Mouse (Mus musculus) cerebellum, adult 2 months (tissue): ENCODE results near the gene Ppox. TPM values are rescaled to one million over a fixed set of nuclear protein-coding genes. Genes with fewer than 3 reads are reported as not detected.

ENCODE experiments used
- DNase-seq, 2 experiments: peaks; one replicate each; pipeline ENCODE4 v3.0.0; 2021
- H3K27ac ChIP-seq: fragments of 200-500 bp; 2 replicates; pipeline ENCODE4 v1.5.1; 2012; ENCODE audit warnings: low read length, control low read depth, inconsistent platforms; ENCODE audit not compliant: insufficient read depth
- H3K27me3 ChIP-seq: fragments of 200-500 bp; 2 replicates; pipeline ENCODE4 v1.6.1; 2012; ENCODE audit warnings: inconsistent platforms, mild to moderate bottlenecking, low read length, moderate library complexity; ENCODE audit not compliant: control insufficient read depth, insufficient read depth
- H3K4me1 ChIP-seq: fragments of 200-500 bp; 2 replicates; pipeline ENCODE4 v1.6.1; 2011; ENCODE audit warnings: low read length; ENCODE audit not compliant: control insufficient read depth, insufficient read depth
- H3K4me3 ChIP-seq: fragments of 200-500 bp; replicated peaks from 2 replicates; pipeline ENCODE3; 2011; ENCODE audit warnings: mild to moderate bottlenecking, low read depth, low read length, control low read depth; ENCODE audit not compliant: insufficient read depth
- CTCF ChIP-seq: fragments of 200-500 bp; IDR thresholded peaks from 2 replicates; pipeline ENCODE4 v1.5.1; 2011; ENCODE audit warnings: low read depth, mild to moderate bottlenecking, control low read depth, low read length, moderate library complexity, borderline replicate concordance; ENCODE audit not compliant: insufficient read depth
- POLR2A ChIP-seq: fragments of 200-500 bp; IDR thresholded peaks from 2 replicates; pipeline ENCODE4 v1.6.1; 2011; ENCODE audit warnings: low read length, control low read depth, borderline replicate concordance; ENCODE audit not compliant: insufficient read depth
- WGBS: fragments of 180-500 bp; shearing (Covaris S2); methylation state at CpG from one replicate; pipeline ENCODE4 v1.1.7; 2018; 5-methylcytosine and 5-hydroxymethylcytosine counted together
- polyA plus RNA-seq: library from polyadenylated mRNA; depleted of rRNA; stranded (reverse); fragments of >200 nt; gene quantifications from 2 replicates; pipeline ENCODE4 v1.2.3, GENCODE M21; 2012; rRNA removed

The Ppox gene
- polyA plus RNA-seq, 1 experiment, result 76.9 TPM

- no peak overlapping the region for H3K4me3 ChIP-seq
- WGBS, result 81% methylated on average over 12 of the region's 12 CpGs
- DNase-seq, result no peak
Observed at GRCm38 (mm10) chr1:171232800-171233730, 47.9 kb downstream of the Ppox start.

GRCm38 (mm10) chr1:171232348-171232747 is 48.6 kb downstream of the Ppox start:
- no peaks in the 10 kb centered on the region for H3K4me1 ChIP-seq
- no peaks in the 10 kb centered on the region for H3K27me3 ChIP-seq
- H3K27ac ChIP-seq, result no peak overlapping the region
- 86% methylated on average over 5 of the region's 5 CpGs for WGBS
- no peak overlapping the region for H3K4me3 ChIP-seq
- no peak for TF ChIP-seq POLR2A
- no peak for TF ChIP-seq CTCF
- no peak for DNase-seq

More at GRCm38 (mm10) chr1:171232800-171233730, 47.9 kb downstream of the Ppox start:
- Histone ChIP-seq H3K27me3 (no peaks in the 10 kb centered on the region), H3K4me1 (no peaks in the 10 kb centered on the region), H3K27ac (no peak overlapping the region)
- no peak for TF ChIP-seq POLR2A
- no peak for TF ChIP-seq CTCF

GRCm38 (mm10) chr1:171231844-171232243 is 49.1 kb downstream of the Ppox start:
- H3K27ac ChIP-seq, result no peak overlapping the region
- no peak for DNase-seq
- no peaks in the 10 kb centered on the region for H3K27me3 ChIP-seq
- TF ChIP-seq POLR2A (no peak), CTCF (no peak)
- 64% methylated on average over 4 of the region's 4 CpGs for WGBS
- H3K4me3 ChIP-seq, result no peak overlapping the region
- H3K4me1 ChIP-seq, result no peaks in the 10 kb centered on the region

GRCm38 (mm10) chr1:171230215-171230614 is 50.8 kb downstream of the Ppox start:
- no peak for DNase-seq
- no peaks in the 10 kb centered on the region for H3K4me1 ChIP-seq
- 81% methylated on average over 3 of the region's 3 CpGs for WGBS

GRCm38 (mm10) chr1:171229750-171230149 is 51.2 kb downstream of the Ppox start:
- Histone ChIP-seq H3K4me3 (no peak overlapping the region), H3K27me3 (no peaks in the 10 kb centered on the region), H3K4me1 (no peaks in the 10 kb centered on the region), H3K27ac (no peak overlapping the region)
- no peak for DNase-seq
- WGBS, result 48% methylated on average over 6 of the region's 6 CpGs
- TF ChIP-seq CTCF (no peak), POLR2A (no peak)

More at GRCm38 (mm10) chr1:171230215-171230614, 50.8 kb downstream of the Ppox start:
- Histone ChIP-seq H3K27ac (no peak overlapping the region), H3K27me3 (no peaks in the 10 kb centered on the region), H3K4me3 (no peak overlapping the region)
- TF ChIP-seq CTCF (no peak), POLR2A (no peak)

GRCm38 (mm10) chr1:171227879-171228278 is 53.1 kb downstream of the Ppox start:
- no peaks in the 10 kb centered on the region for H3K27me3 ChIP-seq
- no peaks in the 10 kb centered on the region for H3K4me1 ChIP-seq
- DNase-seq, result no peak
- TF ChIP-seq CTCF (no peak), POLR2A (no peak)
- H3K4me3 ChIP-seq, result no peak overlapping the region
- no peak overlapping the region for H3K27ac ChIP-seq
- 89% methylated on average over 1 of the region's 1 CpGs for WGBS

- WGBS, result 55% methylated on average over 4 of the region's 4 CpGs
- H3K4me3 ChIP-seq, result no peak overlapping the region
- no peaks in the 10 kb centered on the region for H3K4me1 ChIP-seq
- no peaks in the 10 kb centered on the region for H3K27me3 ChIP-seq
- no peak for DNase-seq
- TF ChIP-seq CTCF (no peak), POLR2A (no peak)
- H3K27ac ChIP-seq, result no peak overlapping the region
Observed at GRCm38 (mm10) chr1:171226780-171227179, 54.2 kb downstream of the Ppox start.

Other genes starting within 250 kb of the Ppox start
- gene Fcgr3, start 216.3 kb downstream of the Ppox start, polyA plus RNA-seq, result 5.2 and 6.0 TPM in 2 replicates
- 5.6 and 8.0 TPM in 2 replicates for gene Cfap126, start 167.3 kb downstream of the Ppox start, polyA plus RNA-seq
- 302 and 305 TPM in 2 replicates for gene Sdhc, start 130.6 kb downstream of the Ppox start, polyA plus RNA-seq
- 0.16 and 0.34 TPM in 2 replicates for gene Mpz, start 130.5 kb downstream of the Ppox start, polyA plus RNA-seq
- 195 and 252 TPM in 2 replicates for gene Pcp4l1, start 84.9 kb downstream of the Ppox start, polyA plus RNA-seq
- gene Nr1i3, start 67.2 kb downstream of the Ppox start, polyA plus RNA-seq, result 0.19 and 0.23 TPM in 2 replicates
- gene Tomm40l, start 58.7 kb downstream of the Ppox start, polyA plus RNA-seq, result 85.5 and 92.7 TPM in 2 replicates
- 4.1 and 6.3 TPM in 2 replicates for gene Apoa2, start 56.1 kb downstream of the Ppox start, polyA plus RNA-seq
- gene Fcer1g, start 46.8 kb downstream of the Ppox start, polyA plus RNA-seq, result 12.4 and 13.2 TPM in 2 replicates
- 26.1 and 29.8 TPM in 2 replicates for gene Adamts4, start 30.8 kb downstream of the Ppox start, polyA plus RNA-seq
- 282 and 283 TPM in 2 replicates for gene Ndufs2, start 29.8 kb downstream of the Ppox start, polyA plus RNA-seq
- 69.6 and 72.2 TPM in 2 replicates for gene B4galt3, start 10.9 kb downstream of the Ppox start, polyA plus RNA-seq
- gene Usp21, start 6.8 kb upstream of the Ppox start, polyA plus RNA-seq, result 76.6 and 77.5 TPM in 2 replicates
- gene Ufc1, start 13.8 kb upstream of the Ppox start, polyA plus RNA-seq, result 96.4 and 109 TPM in 2 replicates
- gene Dedd, start 48.0 kb upstream of the Ppox start, polyA plus RNA-seq, result 54.4 and 56.4 TPM in 2 replicates
- gene Nit1, start 64.5 kb upstream of the Ppox start, polyA plus RNA-seq, result 68.2 TPM in 2 replicates
- 129 and 135 TPM in 2 replicates for gene Pfdn2, start 64.5 kb upstream of the Ppox start, polyA plus RNA-seq
- 7.9 and 8.2 TPM in 2 replicates for gene Klhdc9, start 79.6 kb upstream of the Ppox start, polyA plus RNA-seq
- 11.9 and 12.5 TPM in 2 replicates for gene Nectin4, start 88.9 kb upstream of the Ppox start, polyA plus RNA-seq
- 0.65 and 0.68 TPM in 2 replicates for gene Arhgap30, start 107.8 kb upstream of the Ppox start, polyA plus RNA-seq
- 98.7 and 107 TPM in 2 replicates for gene Usf1, start 130.1 kb upstream of the Ppox start, polyA plus RNA-seq
- gene Tstd1, start 137.7 kb upstream of the Ppox start, polyA plus RNA-seq, result 2.2 and 3.2 TPM in 2 replicates
- gene F11r, start 156.3 kb upstream of the Ppox start, polyA plus RNA-seq, result 8.7 and 10.1 TPM in 2 replicates
- 7.5 and 7.6 TPM in 2 replicates for gene Alyref2, start 222.3 kb upstream of the Ppox start, polyA plus RNA-seq